ENCODE assay signal across 8 mouse cellular contexts in genomic region chr19:60756192-60757098, GRCm38 (mm10). TPM values are rescaled to one million over a fixed set of nuclear protein-coding genes. Genes with fewer than 3 reads are reported as not detected.
DNase-seq lines count a peak whose midpoint lies in the region; ATAC-seq and TF ChIP-seq lines count a peak whose summit lies in the region.

No protein-coding gene starts in this region.

- H3K4me1 ChIP-seq in ES-Bruce4 (ENCODE audit: control insufficient read depth, insufficient read depth, low read length) = peaks cover 1% of the 10 kb centered on the region
- no peaks in the 10 kb centered on the region; the same call in 1 of the 2 replicates for H3K4me1 ChIP-seq in forebrain, embryonic 11.5 days (replicated peaks; ENCODE audit: control insufficient read depth, insufficient read depth, low read length)
- peaks cover 26% of the 10 kb centered on the region for H3K4me1 ChIP-seq in hindbrain, embryonic 10.5 days (replicated peaks)
- peaks cover 5% of the 10 kb centered on the region; the same call in 1 of the 2 replicates for H3K4me1 ChIP-seq in lung, postnatal 0 days (ENCODE audit: insufficient read depth, low read depth, low read length)

- H3K9ac ChIP-seq in ES-Bruce4 (ENCODE audit: low read depth, poor library complexity, severe bottlenecking) = peak overlapping the region; percentile 95
- H3K9ac ChIP-seq in forebrain, embryonic 11.5 days (ENCODE audit: low read length) = peak overlapping the region; percentile 67
- H3K9ac ChIP-seq in lung, postnatal 0 days (replicated peaks; ENCODE audit: low read depth) = 0 out of 2 replicates have a peak overlapping the region, but pooled peaks have one; percentile 9

- peak overlapping the region; percentile 66 for H3K4me3 ChIP-seq in ES-Bruce4 (ENCODE audit: low read depth, low read length)
- H3K4me3 ChIP-seq in forebrain, embryonic 11.5 days (ENCODE audit: low read depth, low read length) = peak overlapping the region; percentile 74
- H3K4me3 ChIP-seq in hindbrain, embryonic 10.5 days = peak overlapping the region; percentile 90
- peak overlapping the region; percentile 73 for H3K4me3 ChIP-seq in lung, postnatal 0 days (ENCODE audit: low read depth, low read length)

- TF ChIP-seq POLR2A in ES-Bruce4 (IDR thresholded peaks at IDR 0.05; ENCODE audit: insufficient read depth, low read length) = no peak

- peak; percentile 40 for DNase-seq in c-Kit-negative CD71-positive TER-119-positive erythroid progenitor cells, embryonic 14.5 days (ENCODE audit: low read depth, low spot score)
- DNase-seq in forebrain, embryonic 11.5 days (ENCODE audit: low spot score) = peak; percentile 81
- DNase-seq in hindbrain, embryonic 10.5 days (ENCODE audit: low spot score) = peak; percentile 56
- peak; percentile 34 to 54 for DNase-seq in layer of hippocampus, postnatal 14 days (ENCODE audit: low spot score in 2 of 2)
- peak; percentile 53 for DNase-seq in lung, postnatal 0 days (ENCODE audit: low spot score)
- DNase-seq in ovary, postnatal 36 days (ENCODE audit: low spot score) = peak; percentile 39
- DNase-seq in thymus, postnatal 25 days = peak; percentile 74

- TF ChIP-seq EP300 in ES-Bruce4 (IDR thresholded peaks at IDR 0.05; ENCODE audit: insufficient read depth, low read depth, low read length) = no peak
- no peak for TF ChIP-seq EP300 in lung, postnatal 0 days (IDR thresholded peaks at IDR 0.05)

- H3K27me3 ChIP-seq in ES-Bruce4 (ENCODE audit: control insufficient read depth, insufficient read depth, low read length, poor library complexity, severe bottlenecking) = no peaks in the 10 kb centered on the region
- peaks cover 3% of the 10 kb centered on the region; the same call in 1 of the 2 replicates for H3K27me3 ChIP-seq in forebrain, embryonic 11.5 days (ENCODE audit: control insufficient read depth, insufficient read depth, low read length)
- H3K27me3 ChIP-seq in hindbrain, embryonic 10.5 days (ENCODE audit: insufficient read depth, poor library complexity, severe bottlenecking) = peaks cover 36% of the 10 kb centered on the region
- H3K27me3 ChIP-seq in lung, postnatal 0 days (replicated peaks; ENCODE audit: insufficient read depth, low read length) = no peaks in the 10 kb centered on the region

- TF ChIP-seq CTCF in ES-Bruce4 (IDR thresholded peaks at IDR 0.05; ENCODE audit: low read depth, low read length) = no peak
- no peak for TF ChIP-seq CTCF in lung, postnatal 0 days (IDR thresholded peaks at IDR 0.05)

- no peaks in the 10 kb centered on the region for H3K9me3 ChIP-seq in ES-Bruce4 (replicated peaks; ENCODE audit: control insufficient read depth, insufficient read depth, low read length, poor library complexity, severe bottlenecking)
- no peaks in the 10 kb centered on the region for H3K9me3 ChIP-seq in forebrain, embryonic 11.5 days (ENCODE audit: control insufficient read depth, low read length)
- no peaks in the 10 kb centered on the region for H3K9me3 ChIP-seq in hindbrain, embryonic 10.5 days
- no peaks in the 10 kb centered on the region for H3K9me3 ChIP-seq in lung, postnatal 0 days (ENCODE audit: low read length)

- ATAC-seq in forebrain, embryonic 11.5 days (replicated peaks; ENCODE audit: low FRiP score) = peak; percentile 68
- peak; percentile 32 for ATAC-seq in lung, postnatal 0 days

- H3K4me2 ChIP-seq in forebrain, embryonic 11.5 days (ENCODE audit: low read depth, low read length, severe bottlenecking) = peak overlapping the region; percentile 100
- H3K4me2 ChIP-seq in lung, postnatal 0 days (replicated peaks; ENCODE audit: low read depth, low read length) = peak overlapping the region; percentile 100

- peak overlapping the region; percentile 28; the same call in 1 of the 2 replicates for H3K27ac ChIP-seq in ES-Bruce4 (ENCODE audit: insufficient read depth, low read length)
- peak overlapping the region; percentile 59 for H3K27ac ChIP-seq in forebrain, embryonic 11.5 days (ENCODE audit: low read depth, low read length)
- peak overlapping the region; percentile 79 for H3K27ac ChIP-seq in hindbrain, embryonic 10.5 days
- peak overlapping the region; percentile 26; the same call in 1 of the 2 replicates for H3K27ac ChIP-seq in lung, postnatal 0 days (ENCODE audit: low read length)

- under 1% methylated on average over 101 of the region's 115 CpGs for WGBS in forebrain, embryonic 11.5 days
- under 1% methylated on average over 115 of the region's 115 CpGs for WGBS in hindbrain, embryonic 10.5 days
- WGBS in lung, postnatal 0 days = under 1% methylated on average over 70 of the region's 115 CpGs

- H3K36me3 ChIP-seq in ES-Bruce4 (ENCODE audit: control insufficient read depth, insufficient read depth, low read length, poor library complexity, severe bottlenecking) = peaks cover 7% of the 10 kb centered on the region
- no peaks in the 10 kb centered on the region; the same call in 1 of the 2 replicates for H3K36me3 ChIP-seq in forebrain, embryonic 11.5 days (ENCODE audit: control insufficient read depth, insufficient read depth, low read length)
- H3K36me3 ChIP-seq in hindbrain, embryonic 10.5 days = peaks cover 21% of the 10 kb centered on the region
- H3K36me3 ChIP-seq in lung, postnatal 0 days (ENCODE audit: insufficient read depth, low read length) = 0 out of 2 replicates have a peak, but pooled peaks cover 6% of the 10 kb centered on the region

RNA-seq across cellular contexts. Expression of gene Nanos1, which starts 0.7 kb away (rescaled TPM):
- 3.8 and 4.2 TPM in 2 replicates for polyA plus RNA-seq in ES-Bruce4 (2011; ENCODE audit: insufficient read depth, insufficient read length, low read depth, missing spikeins)
- 4.3 and 4.7 TPM in 2 replicates for polyA plus RNA-seq in forebrain, embryonic 11.5 days (2014; fragmentation: Nextera tagmentation; extraction: Ambion mirVana)
- 2.0 and 2.9 TPM in 2 replicates for polyA plus RNA-seq in hindbrain, embryonic 10.5 days (2016; fragmentation: Nextera tagmentation; extraction: Ambion mirVana)
- total RNA-seq in layer of hippocampus, postnatal 14 days (2021) = 10 to 100 TPM; 17.3 to 18.7 TPM
- polyA plus RNA-seq in lung, postnatal 0 days (2015; fragmentation: Nextera tagmentation; extraction: Ambion mirVana) = 0.55 and 0.64 TPM in 2 replicates

RNA-seq across cellular contexts. Expression of gene Eif3a, which starts 34.0 kb away (rescaled TPM):
- polyA plus RNA-seq in ES-Bruce4 (2011; ENCODE audit: insufficient read depth, insufficient read length, low read depth, missing spikeins) = 435 and 454 TPM in 2 replicates
- 178 and 179 TPM in 2 replicates for polyA plus RNA-seq in forebrain, embryonic 11.5 days (2014; fragmentation: Nextera tagmentation; extraction: Ambion mirVana)
- 84.5 and 146 TPM in 2 replicates for polyA plus RNA-seq in hindbrain, embryonic 10.5 days (2016; fragmentation: Nextera tagmentation; extraction: Ambion mirVana)
- 100 to 1,000 TPM; 117 to 118 TPM for total RNA-seq in layer of hippocampus, postnatal 14 days (2021)
- polyA plus RNA-seq in lung, postnatal 0 days (2015; fragmentation: Nextera tagmentation; extraction: Ambion mirVana) = 67.1 and 75.8 TPM in 2 replicates

RNA-seq across cellular contexts. Expression of gene Fam45a, which starts 54.9 kb away (rescaled TPM):
- polyA plus RNA-seq in ES-Bruce4 (2011; ENCODE audit: insufficient read depth, insufficient read length, low read depth, missing spikeins) = 32.3 and 37.6 TPM in 2 replicates
- polyA plus RNA-seq in forebrain, embryonic 11.5 days (2014; fragmentation: Nextera tagmentation; extraction: Ambion mirVana) = 37.1 and 41.2 TPM in 2 replicates
- 27.9 and 30.8 TPM in 2 replicates for polyA plus RNA-seq in hindbrain, embryonic 10.5 days (2016; fragmentation: Nextera tagmentation; extraction: Ambion mirVana)
- 10 to 100 TPM; 29.3 to 32.1 TPM for total RNA-seq in layer of hippocampus, postnatal 14 days (2021)
- 22.4 and 23.4 TPM in 2 replicates for polyA plus RNA-seq in lung, postnatal 0 days (2015; fragmentation: Nextera tagmentation; extraction: Ambion mirVana)

Comparison
In these comparisons a context has a peak if more than half of its experiments do, and no peak if none do; other contexts are left out.
1. Peak in every context shown above with its lines: DNase-seq, ATAC-seq, H3K4me3 ChIP-seq and H3K27ac ChIP-seq.
2. H3K27ac ChIP-seq: peak in every context shown above with its lines; median percentile 79 in hindbrain, embryonic 10.5 days; 59 in forebrain, embryonic 11.5 days; 28 in ES-Bruce4; 26 in lung, postnatal 0 days.
3. H3K9ac ChIP-seq: peak in every context shown above with its lines; median percentile 95 in ES-Bruce4; 67 in forebrain, embryonic 11.5 days; 9 in lung, postnatal 0 days.